Mouse (Mus musculus): ENCODE measurements around the gene Vmn1r3. TPM values are rescaled to one million over a fixed set of nuclear protein-coding genes. Genes with fewer than 3 reads are reported as not detected.
A peak's percentile ranks its signal among the peaks of the same experiment; 100 is the strongest.
"Not testable (repeated sequence)": the region's sequence is repeated elsewhere in the genome, so short reads cannot be mapped to it uniquely, and the experiment has no call there.

Vmn1r3 gene
- total RNA-seq (2012; rRNA removed): not detected in 2 replicates
- not detected for polyA plus RNA-seq (2012; ENCODE audit: insufficient read depth in 1 of 2, insufficient read length in 2 of 2, low read depth in 1 of 2, low replicate concordance in 2 of 2, missing spikeins in 1 of 2)

DNA sequence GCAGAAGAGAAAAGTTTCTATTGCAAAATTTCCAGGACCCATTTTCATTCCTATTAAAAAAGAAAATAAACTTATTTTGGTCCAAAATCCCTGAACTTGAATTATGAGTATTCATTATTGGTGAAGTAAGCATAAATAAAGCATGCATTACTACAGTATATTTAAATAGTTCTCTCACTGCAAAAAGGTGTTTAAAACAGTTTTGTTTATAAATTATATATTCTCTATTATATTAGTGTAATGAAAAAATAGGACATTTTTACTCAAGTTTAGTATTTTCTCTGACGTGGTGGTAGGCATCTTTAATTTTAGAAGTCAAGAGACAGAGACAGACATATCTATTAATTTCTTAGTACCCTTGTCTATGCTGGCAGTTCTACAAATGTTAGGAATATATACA is at the start of gene Vmn1r3:
Gene Vmn1r3 (minus strand): TSS at position 101 of the 400 bp plus-strand sequence.
- H3K36me3 ChIP-seq (ENCODE audit: control insufficient read depth in 1 of 2, insufficient read depth in 2 of 2, low read length in 2 of 2); H3K27me3 ChIP-seq (ENCODE audit: control insufficient read depth in 1 of 2, insufficient read depth in 2 of 2, low read length in 2 of 2); H3K4me1 ChIP-seq (ENCODE audit: control insufficient read depth in 1 of 2, insufficient read depth in 2 of 2, low read length in 2 of 2); DNase-seq (ENCODE audit: low read depth, low spot score); H3K9ac ChIP-seq (ENCODE audit: control insufficient read depth, low read depth, low read length, poor library complexity, severe bottlenecking); H3K4me3 ChIP-seq (ENCODE audit: control insufficient read depth in 1 of 2, insufficient read depth in 1 of 2, low read depth in 2 of 2, low read length in 2 of 2); H3K79me2 ChIP-seq (ENCODE audit: control insufficient read depth, insufficient read depth, low read length, poor library complexity); H3K9me3 ChIP-seq (replicated peaks; ENCODE audit: insufficient read depth, low read length); H3K27ac ChIP-seq (ENCODE audit: control insufficient read depth, low read depth, low read length): not testable (repeated sequence)

DNA sequence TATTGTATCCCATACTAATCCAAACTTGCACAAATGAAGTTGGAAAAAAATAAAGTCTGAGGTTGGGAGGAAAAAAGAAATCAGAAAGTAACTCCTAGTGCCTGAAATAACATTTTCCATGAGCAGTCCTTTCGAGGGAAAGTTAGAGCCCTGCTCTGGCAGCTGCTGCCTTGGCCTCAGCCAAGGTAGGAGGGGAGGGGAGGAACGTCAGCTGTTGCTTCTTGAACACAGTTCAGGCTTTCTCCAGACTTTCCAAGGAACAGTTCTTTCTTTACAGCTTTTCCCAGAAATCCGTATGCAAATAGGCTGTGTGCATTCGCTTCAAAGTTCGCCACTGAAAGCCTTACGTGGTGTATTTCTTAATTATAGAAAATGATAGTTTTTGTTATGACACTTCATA is 46.9 kb upstream of the Vmn1r3 start:
- Histone ChIP-seq H3K36me3 (ENCODE audit: control insufficient read depth in 1 of 2, insufficient read depth in 2 of 2, low read length in 2 of 2) (peaks cover 0 to 5% of the 10 kb centered on the region in 2 experiments; a peak in 1 of 4 replicates), H3K27me3 (ENCODE audit: control insufficient read depth in 1 of 2, insufficient read depth in 2 of 2, low read length in 2 of 2) (no peaks in the 10 kb centered on the region), H3K4me1 (ENCODE audit: control insufficient read depth in 1 of 2, insufficient read depth in 2 of 2, low read length in 2 of 2) (peaks cover 0 to 3% of the 10 kb centered on the region in 2 experiments; a peak in 2 of 4 replicates), H3K4me3 (ENCODE audit: control insufficient read depth in 1 of 2, insufficient read depth in 1 of 2, low read depth in 2 of 2, low read length in 2 of 2) (no peak overlapping the region), H3K9ac (ENCODE audit: control insufficient read depth, low read depth, low read length, poor library complexity, severe bottlenecking) (no peak overlapping the region), H3K79me2 (ENCODE audit: control insufficient read depth, insufficient read depth, low read length, poor library complexity) (no peaks in the 10 kb centered on the region), H3K27ac (ENCODE audit: control insufficient read depth, low read depth, low read length) (no peak overlapping the region), H3K9me3 (replicated peaks; ENCODE audit: insufficient read depth, low read length) (no peaks in the 10 kb centered on the region)
- no peak for DNase-seq (ENCODE audit: low read depth, low spot score)
- no peak for TF ChIP-seq HCFC1 (IDR thresholded peaks at IDR 0.05; ENCODE audit: low read depth, low read length)
- TF ChIP-seq CHD2 (IDR thresholded peaks at IDR 0.05; ENCODE audit: low read length): no peak
- no peak for TF ChIP-seq ZKSCAN1 (IDR thresholded peaks at IDR 0.05; ENCODE audit: low read depth, low read length)
- TF ChIP-seq JUND (IDR thresholded peaks at IDR 0.05; ENCODE audit: low read depth, low read length): no peak
- no peak for TF ChIP-seq E2F4 (IDR thresholded peaks at IDR 0.05; ENCODE audit: borderline replicate concordance, low read depth, low read length)

DNA sequence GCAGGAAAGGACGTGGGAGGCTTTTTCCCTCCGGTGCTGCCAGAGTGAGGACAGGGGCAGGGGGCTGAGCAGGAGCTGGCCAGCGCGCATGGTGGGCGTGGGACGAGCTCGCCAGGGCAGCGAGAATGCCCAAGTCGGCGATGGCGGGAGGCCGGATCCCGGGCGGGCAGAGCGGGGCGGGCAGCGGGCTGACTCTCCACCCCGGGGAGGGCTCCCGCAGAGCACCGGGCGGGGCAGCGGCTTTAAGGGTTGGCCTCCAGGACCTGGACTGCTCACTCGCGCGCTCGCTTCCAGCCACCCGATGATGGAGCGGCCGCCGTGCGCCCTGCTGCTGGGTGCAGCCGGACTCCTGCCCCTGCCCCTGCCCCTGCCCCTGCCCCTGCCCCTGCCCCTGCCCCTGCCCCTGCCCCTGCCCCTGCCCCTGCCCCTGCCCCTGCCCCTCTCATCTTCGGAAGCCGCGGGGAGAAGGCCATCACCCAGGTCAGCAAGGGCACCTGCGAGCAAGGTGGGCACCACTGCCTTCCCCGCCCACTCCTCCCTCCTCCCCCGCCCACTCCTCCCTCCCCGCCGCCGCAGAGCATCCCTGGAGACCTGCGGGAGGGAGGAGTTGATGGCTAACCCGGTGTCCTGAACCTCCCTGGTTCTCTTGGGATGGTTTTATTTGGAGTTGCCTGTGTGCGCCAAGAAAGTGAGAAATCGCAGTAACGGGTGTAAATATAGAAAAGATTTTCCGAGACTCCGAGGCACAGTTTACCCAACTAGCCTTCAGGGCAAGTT is 45.9 kb upstream of the Vmn1r3 start:
- Histone ChIP-seq H3K4me3 (ENCODE audit: control insufficient read depth in 1 of 2, insufficient read depth in 1 of 2, low read depth in 2 of 2, low read length in 2 of 2) (peak overlapping the region in 1 of 2 experiments; percentile 14; a peak in 2 of 4 replicates), H3K36me3 (ENCODE audit: control insufficient read depth in 1 of 2, insufficient read depth in 2 of 2, low read length in 2 of 2) (peaks cover 0 to 5% of the 10 kb centered on the region in 2 experiments; a peak in 1 of 4 replicates), H3K9me3 (replicated peaks; ENCODE audit: insufficient read depth, low read length) (no peaks in the 10 kb centered on the region), H3K27me3 (ENCODE audit: control insufficient read depth in 1 of 2, insufficient read depth in 2 of 2, low read length in 2 of 2) (no peaks in the 10 kb centered on the region), H3K79me2 (ENCODE audit: control insufficient read depth, insufficient read depth, low read length, poor library complexity) (no peaks in the 10 kb centered on the region), H3K27ac (ENCODE audit: control insufficient read depth, low read depth, low read length) (no peak overlapping the region), H3K9ac (ENCODE audit: control insufficient read depth, low read depth, low read length, poor library complexity, severe bottlenecking) (peak overlapping the region; percentile 22; the same call in 1 of the 2 replicates), H3K4me1 (ENCODE audit: control insufficient read depth in 1 of 2, insufficient read depth in 2 of 2, low read length in 2 of 2) (peaks cover 0 to 3% of the 10 kb centered on the region in 2 experiments; a peak in 2 of 4 replicates)
- TF ChIP-seq USF2 (IDR thresholded peaks at IDR 0.05; ENCODE audit: borderline replicate concordance in 1 of 2, insufficient read depth in 1 of 2, low read depth in 1 of 2, low read length in 2 of 2): no peak
- TF ChIP-seq MAZ (IDR thresholded peaks at IDR 0.05; ENCODE audit: low read depth, low read length): no peak
- TF ChIP-seq SMC3 (IDR thresholded peaks at IDR 0.05; ENCODE audit: low read depth, low read length): no peak
- TF ChIP-seq ELF1 (IDR thresholded peaks at IDR 0.05; ENCODE audit: low read depth, low read length): no peak
- no peak for DNase-seq (ENCODE audit: low read depth, low spot score)

All from MEL (cell line).